Mouse (Mus musculus) intestine, postnatal 0 days (tissue): ENCODE results near the gene C1qbp. TPM values are rescaled to one million over a fixed set of nuclear protein-coding genes. Genes with fewer than 3 reads are reported as not detected.

Source experiments
- ATAC-seq: fragments of 200-750 bp; cut with Nextera tagmentation; 2 replicates; pipeline ENCODE4 v1.8.0; 2017; ENCODE audit warnings: mild to moderate bottlenecking, moderate TSS enrichment, moderate library complexity
- H3K27ac ChIP-seq: fragments of 300-500 bp; sonication (generic); 2 replicates; pipeline ENCODE4 v1.5.1; 2014; ENCODE audit warnings: mild to moderate bottlenecking, low read depth, low read length, moderate library complexity
- H3K27me3 ChIP-seq: fragments of 300-500 bp; sonication (generic); replicated peaks from 2 replicates; pipeline ENCODE4 v1.6.1; 2014; ENCODE audit warnings: low read length, mixed read lengths; ENCODE audit not compliant: control insufficient read depth, insufficient read depth
- H3K36me3 ChIP-seq: fragments of 300-500 bp; sonication (generic); 2 replicates; pipeline ENCODE4 v1.6.1; 2014; ENCODE audit warnings: mild to moderate bottlenecking, moderate library complexity; ENCODE audit not compliant: control insufficient read depth, insufficient read depth
- H3K4me1 ChIP-seq: fragments of 300-500 bp; sonication (generic); replicated peaks from 2 replicates; pipeline ENCODE4 v1.6.1; 2014; ENCODE audit warnings: antibody characterized with exemption, low read length, mixed read lengths; ENCODE audit not compliant: control insufficient read depth, insufficient read depth
- H3K4me2 ChIP-seq: fragments of 300-500 bp; sonication (generic); replicated peaks from 2 replicates; pipeline ENCODE4 v1.6.1; 2014; ENCODE audit warnings: low read depth, mild to moderate bottlenecking, moderate library complexity
- H3K4me3 ChIP-seq: fragments of 300-500 bp; sonication (generic); 2 replicates; pipeline ENCODE4 v1.5.1; 2014; ENCODE audit warnings: low read depth, low read length
- H3K9ac ChIP-seq: fragments of 300-500 bp; sonication (generic); 2 replicates; pipeline ENCODE4 v1.6.1; 2014; ENCODE audit warnings: mild to moderate bottlenecking, low read depth, low read length
- H3K9me3 ChIP-seq: fragments of 300-500 bp; sonication (generic); 2 replicates; pipeline ENCODE4 v1.6.1; 2016; ENCODE audit warnings: mixed run types; ENCODE audit not compliant: control insufficient read depth
- CTCF ChIP-seq: sonication (generic); IDR thresholded peaks from 2 replicates; pipeline ENCODE4 v1.5.1; 2016; ENCODE audit warnings: low read depth, mild to moderate bottlenecking, control low read depth, antibody characterized with exemption, moderate library complexity
- WGBS: fragments of 180-500 bp; shearing (Covaris S2); extraction: QIAGEN DNeasy Blood & Tissue Kit; methylation state at CpG from one replicate; pipeline ENCODE4 v1.1.7; 2014; 5-methylcytosine and 5-hydroxymethylcytosine counted together
- polyA plus RNA-seq: library from polyadenylated mRNA; unstranded; fragments of >200 nt; fragmentation: Nextera tagmentation; extraction: Ambion mirVana; gene quantifications from 2 replicates; pipeline ENCODE4 v1.2.1, GENCODE M21; 2015

Gene C1qbp
- polyA plus RNA-seq, 1 experiment from 2014 or later = 145 TPM

DNA sequence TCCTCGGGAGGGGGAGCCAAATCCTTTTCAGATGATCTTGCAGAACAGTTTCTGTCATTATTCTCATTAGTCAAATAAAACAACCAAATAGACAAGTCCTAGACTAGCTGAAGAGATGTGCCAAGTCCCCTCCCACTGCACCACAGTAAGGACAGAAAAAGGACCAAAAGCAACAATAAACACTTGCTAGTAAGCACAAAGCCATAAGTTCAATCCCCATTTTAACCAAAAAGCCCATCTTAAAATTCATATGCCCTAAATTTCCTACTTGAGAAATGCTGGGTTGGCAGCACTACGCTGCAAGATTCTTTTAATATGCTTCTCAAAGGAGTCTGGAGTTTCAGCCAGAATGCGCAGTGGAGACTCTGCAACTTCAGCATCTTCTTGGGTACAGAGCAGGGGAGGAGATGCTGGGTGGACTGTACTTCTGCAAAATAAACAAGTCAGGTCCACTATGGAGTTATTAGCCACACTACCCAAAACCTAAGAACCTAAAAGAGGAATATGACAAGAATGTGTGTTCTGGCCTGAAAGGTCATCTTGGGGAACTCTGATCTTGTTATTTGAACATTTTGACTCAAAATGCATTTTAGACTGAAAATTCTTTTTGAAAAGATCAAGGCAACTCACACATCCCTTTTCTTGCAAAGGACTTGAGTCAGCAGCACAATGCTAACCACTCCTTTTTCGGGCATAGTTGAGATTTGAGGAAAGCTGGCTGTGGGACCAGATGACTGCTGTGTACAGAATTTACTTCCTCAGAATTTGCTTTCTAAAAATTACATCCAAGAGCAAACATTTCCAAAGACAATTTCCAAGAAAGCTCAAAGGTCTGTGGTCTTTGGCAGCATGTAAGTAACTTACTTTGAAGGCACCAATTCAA, 37.6 kb downstream of the C1qbp start:
- no peak for ATAC-seq
- Histone ChIP-seq H3K4me2 (no peak overlapping the region), H3K27me3 (no peaks in the 10 kb centered on the region), H3K36me3 (peaks cover 88% of the 10 kb centered on the region), H3K4me1 (no peaks in the 10 kb centered on the region), H3K4me3 (no peak overlapping the region), H3K9me3 (no peaks in the 10 kb centered on the region), H3K9ac (no peak overlapping the region), H3K27ac (no peak overlapping the region; the same call in 1 of the 2 replicates)
- TF ChIP-seq CTCF = no peak
- 82% methylated on average over 4 of the region's 4 CpGs for WGBS

DNA sequence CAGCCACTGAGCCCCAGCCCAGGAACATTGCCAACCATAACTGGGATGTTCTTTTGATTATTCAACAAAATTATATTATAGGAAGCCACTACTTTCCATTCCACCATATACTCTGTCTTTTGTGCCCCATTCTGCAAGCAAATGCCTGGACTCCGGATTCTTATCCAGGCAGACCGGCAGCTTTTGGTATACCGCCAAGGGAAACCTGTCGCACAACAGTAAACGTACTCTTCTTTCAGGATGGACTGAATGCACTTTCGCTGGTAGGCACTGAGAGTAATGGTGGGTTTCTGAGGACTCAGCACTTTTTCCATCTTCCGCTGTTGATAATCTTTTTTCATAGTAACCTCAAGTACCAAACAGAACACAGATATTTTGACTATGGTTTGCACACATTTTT, 39.2 kb downstream of the C1qbp start:
- Histone ChIP-seq H3K4me3 (no peak overlapping the region), H3K9me3 (no peaks in the 10 kb centered on the region), H3K27ac (no peak overlapping the region), H3K4me2 (no peak overlapping the region), H3K36me3 (peaks cover 88% of the 10 kb centered on the region), H3K27me3 (no peaks in the 10 kb centered on the region), H3K4me1 (no peaks in the 10 kb centered on the region), H3K9ac (no peak overlapping the region)
- no peak for TF ChIP-seq CTCF
- ATAC-seq = no peak
- WGBS = 91% methylated on average over 7 of the region's 7 CpGs

DNA sequence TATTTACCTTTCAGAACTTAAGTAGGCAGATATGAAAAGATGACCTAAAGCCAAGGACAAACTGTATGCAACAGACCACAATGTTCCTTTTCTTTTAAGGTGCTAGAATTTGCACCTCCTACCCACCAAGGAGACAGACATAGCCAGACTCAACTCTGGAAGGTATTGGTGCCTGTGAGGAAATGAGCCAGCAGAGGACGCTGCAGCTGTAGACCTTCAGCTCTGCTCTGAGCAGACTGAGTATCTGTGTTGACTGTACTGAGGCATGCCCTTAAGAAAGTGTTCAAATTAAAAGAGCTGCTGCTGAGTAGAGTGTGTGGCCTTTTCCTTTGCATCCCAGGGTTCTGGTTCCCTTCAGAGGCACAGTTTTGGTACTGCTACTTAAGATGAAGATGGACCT, 40.2 kb downstream of the C1qbp start:
- peak; percentile 31 for TF ChIP-seq CTCF
- no peak for ATAC-seq
- no peak overlapping the region for H3K4me3 ChIP-seq
- 89% methylated on average over 1 of the region's 1 CpGs for WGBS
- H3K4me2 ChIP-seq = no peak overlapping the region
- no peaks in the 10 kb centered on the region for H3K4me1 ChIP-seq
- H3K27me3 ChIP-seq = no peaks in the 10 kb centered on the region
- H3K27ac ChIP-seq = no peak overlapping the region
- peaks cover 86% of the 10 kb centered on the region for H3K36me3 ChIP-seq
- H3K9ac ChIP-seq = no peak overlapping the region
- no peaks in the 10 kb centered on the region for H3K9me3 ChIP-seq

DNA sequence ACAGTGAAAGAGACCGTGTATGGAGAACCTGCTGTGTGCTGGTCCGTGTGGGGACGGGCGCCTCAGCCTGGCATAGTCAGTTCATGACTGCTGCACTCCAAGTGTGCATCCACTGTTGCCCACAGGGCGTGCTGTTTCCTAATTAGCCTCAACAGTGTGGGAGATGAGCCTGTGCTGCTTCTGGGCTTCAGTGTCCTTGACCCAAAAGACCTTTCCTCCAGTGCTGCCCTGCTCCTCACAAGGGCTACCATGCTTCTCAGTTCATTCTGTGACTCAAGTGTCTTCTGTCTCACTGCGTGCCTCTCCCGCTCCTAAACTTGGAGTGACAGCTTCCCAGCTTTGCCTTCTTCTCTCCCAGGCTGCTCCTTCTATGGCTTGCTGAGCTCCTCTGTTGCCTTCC, 47.5 kb downstream of the C1qbp start:
- peaks cover 71% of the 10 kb centered on the region for H3K36me3 ChIP-seq
- ATAC-seq = no peak
- 88% methylated on average over 7 of the region's 7 CpGs for WGBS

DNA sequence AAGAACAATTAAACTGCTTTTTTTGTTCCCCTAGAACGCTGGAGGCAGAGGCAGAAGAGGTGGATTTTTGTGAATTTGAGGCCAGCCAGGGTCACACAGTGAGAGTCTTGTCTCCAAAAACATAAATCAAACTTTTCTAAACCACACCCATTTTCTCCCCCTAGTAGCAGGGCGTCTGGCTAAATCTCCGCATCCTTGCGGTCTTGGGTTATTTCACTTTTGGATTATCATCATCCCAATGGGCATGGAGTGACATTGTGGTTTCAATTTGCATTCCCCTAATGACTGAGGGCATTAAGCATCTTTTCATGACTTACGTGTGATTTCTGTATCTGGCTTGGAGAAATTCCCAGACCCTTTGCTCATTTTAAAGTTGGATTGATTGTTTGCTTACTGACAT, 51.4 kb downstream of the C1qbp start:
- WGBS = 82% methylated on average over 5 of the region's 5 CpGs
- Histone ChIP-seq H3K4me3 (no peak overlapping the region), H3K27ac (no peak overlapping the region), H3K36me3 (peaks cover 52% of the 10 kb centered on the region), H3K4me2 (no peak overlapping the region), H3K9ac (no peak overlapping the region), H3K9me3 (no peaks in the 10 kb centered on the region), H3K4me1 (no peaks in the 10 kb centered on the region), H3K27me3 (no peaks in the 10 kb centered on the region)
- TF ChIP-seq CTCF = no peak
- no peak for ATAC-seq

More for the DNA sequence above, 47.5 kb downstream of the C1qbp start:
- no peaks in the 10 kb centered on the region for H3K4me1 ChIP-seq
- no peaks in the 10 kb centered on the region for H3K9me3 ChIP-seq
- no peak overlapping the region for H3K4me2 ChIP-seq
- TF ChIP-seq CTCF = peak; percentile 32; the same call in 1 of the 2 replicates
- no peak overlapping the region for H3K4me3 ChIP-seq
- H3K9ac ChIP-seq = no peak overlapping the region
- H3K27me3 ChIP-seq = no peaks in the 10 kb centered on the region
- H3K27ac ChIP-seq = no peak overlapping the region

Other genes with a start within 250 kb of the C1qbp start
- 4.4 and 5.0 TPM in 2 replicates for gene Zfp3, start 218.8 kb downstream of the C1qbp start, polyA plus RNA-seq
- 1.9 and 2.0 TPM in 2 replicates for gene Scimp, start 170.4 kb downstream of the C1qbp start, polyA plus RNA-seq
- 90.9 and 104 TPM in 2 replicates for gene Rabep1, start 138.2 kb downstream of the C1qbp start, polyA plus RNA-seq
- 35.8 and 37.3 TPM in 2 replicates for gene Nup88, start 13.1 kb downstream of the C1qbp start, polyA plus RNA-seq
- gene Rpain, start 12.8 kb downstream of the C1qbp start, polyA plus RNA-seq = 42.8 and 49.3 TPM in 2 replicates
- gene Dhx33, start 21.4 kb upstream of the C1qbp start, polyA plus RNA-seq = 3.5 and 3.6 TPM in 2 replicates
- 10.3 and 11.2 TPM in 2 replicates for gene Mis12, start 36.6 kb upstream of the C1qbp start, polyA plus RNA-seq
- gene Derl2, start 36.8 kb upstream of the C1qbp start, polyA plus RNA-seq = 76.0 and 77.4 TPM in 2 replicates
- 17.6 and 20.4 TPM in 2 replicates for gene 6330403K07Rik, start 50.5 kb upstream of the C1qbp start, polyA plus RNA-seq
- 0.05 TPM in 2 replicates for gene Nlrp1a, start 161.7 kb upstream of the C1qbp start, polyA plus RNA-seq
- 0.10 and 0.18 TPM in 2 replicates for gene Nlrp1b, start 247.7 kb upstream of the C1qbp start, polyA plus RNA-seq